Comparison of ENCODE assay signal across 8 mouse cellular contexts in the genomic region with DNA sequence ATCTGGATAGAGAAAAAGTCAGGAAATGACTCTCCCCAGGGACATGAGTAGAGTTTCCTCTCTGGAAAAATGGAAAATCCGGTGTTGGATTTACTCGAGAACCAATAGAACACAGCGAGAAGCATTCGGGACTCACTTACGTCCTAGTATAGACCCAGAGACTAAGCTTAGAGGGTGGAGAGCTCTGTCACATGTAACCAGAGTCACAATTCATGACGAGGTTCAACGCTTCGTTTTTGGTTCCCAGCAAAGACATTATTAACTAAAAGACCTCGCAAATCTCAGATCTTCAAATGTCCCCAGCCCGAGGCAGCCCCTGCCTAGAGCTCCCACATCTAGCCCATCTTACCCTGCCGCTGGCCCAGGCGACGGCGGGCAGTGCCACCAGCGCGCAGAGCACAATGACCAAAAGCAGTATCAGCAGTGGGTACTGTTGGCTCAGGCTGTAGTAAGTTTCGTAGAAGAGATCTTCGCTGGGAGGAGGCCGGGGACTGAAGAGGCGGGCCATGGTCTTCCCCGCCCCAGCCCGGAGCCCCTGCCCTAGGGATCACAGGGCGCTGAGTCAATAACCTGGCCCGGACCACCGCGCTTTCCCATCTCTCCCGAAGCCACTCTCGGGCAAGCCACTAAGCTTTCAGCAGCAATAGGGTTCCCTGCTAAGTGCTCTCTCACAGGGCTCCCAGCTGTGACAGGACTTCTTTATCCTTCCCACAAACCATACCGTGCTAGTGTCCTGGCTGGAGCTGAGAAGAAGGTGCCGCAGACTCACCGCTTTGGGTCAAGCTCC. TPM values are rescaled to one million over a fixed set of nuclear protein-coding genes. Genes with fewer than 3 reads are reported as not detected.
A peak's percentile ranks its signal among the peaks of the same experiment; 100 is the strongest.
DNase-seq lines count a peak whose midpoint lies in the region; ATAC-seq and TF ChIP-seq lines count a peak whose summit lies in the region.

No protein-coding gene starts in this region.

- TF ChIP-seq CTCF in kidney, adult 2 months (conservative IDR thresholded peaks at IDR 0.05; ENCODE audit: insufficient read depth, insufficient read length, low read depth, low read length) = no peak
- no peak; the same call in 1 of the 2 replicates for TF ChIP-seq CTCF in stomach, postnatal 0 days (IDR thresholded peaks at IDR 0.05; ENCODE audit: low read depth)

- no peak for TF ChIP-seq EP300 in stomach, postnatal 0 days (optimal IDR thresholded peaks at IDR 0.05)

- H3K9me3 ChIP-seq in stomach, postnatal 0 days (ENCODE audit: control insufficient read depth, low read length) = no peaks in the 10 kb centered on the region

- ATAC-seq in stomach, postnatal 0 days (ENCODE audit: low FRiP score, low TSS enrichment) = no peak

- H3K4me3 ChIP-seq in kidney, adult 2 months (ENCODE audit: insufficient read depth, low read depth, low read length) = peak overlapping the region; percentile 51
- peak overlapping the region; percentile 41 for H3K4me3 ChIP-seq in stomach, postnatal 0 days (ENCODE audit: low read depth, low read length)

- H3K27ac ChIP-seq in kidney, adult 2 months (ENCODE audit: insufficient read depth, low read depth, low read length) = peak overlapping the region; percentile 44
- peak overlapping the region; percentile 77 for H3K27ac ChIP-seq in stomach, postnatal 0 days (replicated peaks)

- TF ChIP-seq POLR2A in kidney, adult 2 months (IDR thresholded peaks at IDR 0.05; ENCODE audit: low read depth, low read length) = no peak

- no peaks in the 10 kb centered on the region for H3K27me3 ChIP-seq in kidney, adult 2 months (replicated peaks; ENCODE audit: control insufficient read depth, insufficient read depth, low read length)
- no peaks in the 10 kb centered on the region for H3K27me3 ChIP-seq in stomach, postnatal 0 days (ENCODE audit: control insufficient read depth, insufficient read depth, low read length)

- peak overlapping the region; percentile 61 for H3K9ac ChIP-seq in stomach, postnatal 0 days (ENCODE audit: low read length)

- H3K4me2 ChIP-seq in stomach, postnatal 0 days (replicated peaks; ENCODE audit: low read depth) = peak overlapping the region; percentile 66

- peak; percentile 6 to 64 for DNase-seq in adrenal gland, adult (ENCODE audit: inconsistent age in 2 of 2, low spot score in 1 of 2)
- DNase-seq in adrenal gland, adult 2 months = no peak
- peak; percentile 39 for DNase-seq in adipocyte (ENCODE audit: low spot score)
- peak; percentile 79 to 87 for DNase-seq in heart, adult 18-20 months
- peak; percentile 82 for DNase-seq in kidney, adult 2 months
- peak; percentile 69 for DNase-seq in lung, postnatal 10 days
- peak; percentile 17 for DNase-seq in stomach, postnatal 0 days (ENCODE audit: low spot score)
- DNase-seq in T-cell, adult 2 months (ENCODE audit: low spot score) = no peak

- no peaks in the 10 kb centered on the region for H3K4me1 ChIP-seq in kidney, adult 2 months (ENCODE audit: control insufficient read depth, insufficient read depth, low read length)
- peaks cover 3% of the 10 kb centered on the region for H3K4me1 ChIP-seq in stomach, postnatal 0 days (replicated peaks; ENCODE audit: control insufficient read depth, insufficient read depth)

- no peaks in the 10 kb centered on the region for H3K36me3 ChIP-seq in kidney, adult 2 months (ENCODE audit: control insufficient read depth, insufficient read depth, low read length)
- H3K36me3 ChIP-seq in stomach, postnatal 0 days (ENCODE audit: control insufficient read depth, insufficient read depth, low read length) = no peaks in the 10 kb centered on the region

- 7% methylated on average over 31 of the region's 31 CpGs for WGBS in kidney, adult 2 months
- WGBS in stomach, postnatal 0 days = 10% methylated on average over 31 of the region's 31 CpGs

RNA-seq across cellular contexts. Expression of a gene that starts 0.5 kb away (rescaled TPM):
- 10 to 100 TPM in 1 of 2 experiments, 1 to 10 TPM in 1; 9.8 to 12.5 TPM for total RNA-seq in adrenal gland, adult 2 months (2021)
- 17.1 and 21.0 TPM in 2 replicates for polyA plus RNA-seq in adrenal gland, adult 2 months (2012; rRNA removed)
- 10 to 100 TPM; 15.7 to 17.3 TPM for total RNA-seq in heart, adult 18-20 months (2021)
- polyA plus RNA-seq in kidney, adult 2 months (2012; rRNA removed) = 16.8 and 16.9 TPM in 2 replicates
- 2.3 and 2.5 TPM in 2 replicates for polyA plus RNA-seq in stomach, postnatal 0 days (2015; fragmentation: Nextera tagmentation; extraction: Ambion mirVana)

RNA-seq across cellular contexts. Expression of a gene that starts 5.3 kb away (rescaled TPM):
- 1 to 10 TPM; 3.3 to 3.7 TPM for total RNA-seq in adrenal gland, adult 2 months (2021)
- 6.2 and 6.4 TPM in 2 replicates for polyA plus RNA-seq in adrenal gland, adult 2 months (2012; rRNA removed)
- total RNA-seq in heart, adult 18-20 months (2021) = 1 to 10 TPM; 1.6 to 2.9 TPM
- polyA plus RNA-seq in kidney, adult 2 months (2012; rRNA removed) = 3.5 and 4.7 TPM in 2 replicates
- 8.7 and 13.2 TPM in 2 replicates for polyA plus RNA-seq in stomach, postnatal 0 days (2015; fragmentation: Nextera tagmentation; extraction: Ambion mirVana)

RNA-seq across cellular contexts. Expression of a gene that starts 17.6 kb away (rescaled TPM):
- under 1 TPM in 1 of 2 experiments, not detected in 1; 0.76 TPM for total RNA-seq in adrenal gland, adult 2 months (2021)
- 1.4 and 1.7 TPM in 2 replicates for polyA plus RNA-seq in adrenal gland, adult 2 months (2012; rRNA removed)
- total RNA-seq in heart, adult 18-20 months (2021) = under 1 TPM; 0.25 to 0.41 TPM
- polyA plus RNA-seq in kidney, adult 2 months (2012; rRNA removed) = 0.75 and 1.1 TPM in 2 replicates
- 1.8 TPM in 2 replicates for polyA plus RNA-seq in stomach, postnatal 0 days (2015; fragmentation: Nextera tagmentation; extraction: Ambion mirVana)

RNA-seq across cellular contexts. Expression of a gene that starts 22.1 kb away (rescaled TPM):
- total RNA-seq in adrenal gland, adult 2 months (2021) = under 1 TPM in 1 of 2 experiments, not detected in 1; 0.14 TPM
- 0.39 TPM in 1 of 2 replicates, not detected in the other for polyA plus RNA-seq in adrenal gland, adult 2 months (2012; rRNA removed)
- total RNA-seq in heart, adult 18-20 months (2021) = under 1 TPM; 0.21 to 0.25 TPM
- polyA plus RNA-seq in kidney, adult 2 months (2012; rRNA removed) = 0.56 and 0.76 TPM in 2 replicates
- polyA plus RNA-seq in stomach, postnatal 0 days (2015; fragmentation: Nextera tagmentation; extraction: Ambion mirVana) = 3.2 and 3.8 TPM in 2 replicates

RNA-seq across cellular contexts. Expression of a gene that starts 25.1 kb away (rescaled TPM):
- 1 to 10 TPM; 1.2 to 1.7 TPM for total RNA-seq in adrenal gland, adult 2 months (2021)
- 0.70 and 0.74 TPM in 2 replicates for polyA plus RNA-seq in adrenal gland, adult 2 months (2012; rRNA removed)
- 1 to 10 TPM; 2.0 TPM for total RNA-seq in heart, adult 18-20 months (2021)
- polyA plus RNA-seq in kidney, adult 2 months (2012; rRNA removed) = 485 and 513 TPM in 2 replicates
- polyA plus RNA-seq in stomach, postnatal 0 days (2015; fragmentation: Nextera tagmentation; extraction: Ambion mirVana) = 12.3 and 13.6 TPM in 2 replicates

Comparison
In these comparisons a context has a peak if more than half of its experiments do, and no peak if none do; other contexts are left out.
1. DNase-seq: peak in adrenal gland, adult (2 of 2), adipocyte (single experiment), heart, adult 18-20 months (2 of 2), kidney, adult 2 months (single experiment), lung, postnatal 10 days (single experiment) and stomach, postnatal 0 days (single experiment); none in adrenal gland, adult 2 months (single experiment) and T-cell, adult 2 months (single experiment).